Mouse (Mus musculus) heart, adult 2 months (tissue): ENCODE results near the gene Gbe1. TPM values are rescaled to one million over a fixed set of nuclear protein-coding genes. Genes with fewer than 3 reads are reported as not detected.

ENCODE experiments used
- DNase-seq, 2 experiments: peaks; one replicate each; pipeline ENCODE4 v3.0.0; 2021
- H3K27ac ChIP-seq: fragments of 200-600 bp; 2 replicates; pipeline ENCODE4 v1.8.1; 2022
- H3K27me3 ChIP-seq: fragments of 200-500 bp; 2 replicates; pipeline ENCODE4 v1.6.1; 2012; ENCODE audit warnings: mild to moderate bottlenecking, low read length, inconsistent platforms, mixed read lengths; ENCODE audit not compliant: control insufficient read depth, insufficient read depth
- H3K36me3 ChIP-seq: fragments of 200-500 bp; 2 replicates; pipeline ENCODE4 v1.6.1; 2012; ENCODE audit warnings: low read length, inconsistent platforms; ENCODE audit not compliant: control insufficient read depth, insufficient read depth
- H3K4me1 ChIP-seq: fragments of 200-500 bp; 2 replicates; pipeline ENCODE4 v1.6.1; 2011; ENCODE audit warnings: low read length; ENCODE audit not compliant: control insufficient read depth, insufficient read depth
- H3K4me3 ChIP-seq: fragments of 200-600 bp; 2 replicates; pipeline ENCODE4 v1.8.1; 2022
- H3K79me2 ChIP-seq: fragments of 200-500 bp; replicated peaks from 2 replicates; pipeline ENCODE4 v1.6.1; 2012; ENCODE audit warnings: mild to moderate bottlenecking, inconsistent platforms, low read length, moderate library complexity, mixed read lengths; ENCODE audit not compliant: control insufficient read depth, insufficient read depth
- H3K9ac ChIP-seq: fragments of 200-500 bp; 2 replicates; pipeline ENCODE4 v1.6.1; 2012; ENCODE audit warnings: low read depth, mild to moderate bottlenecking, control low read depth, inconsistent platforms, low read length, mixed read lengths
- CTCF ChIP-seq: fragments of 200-600 bp; IDR thresholded peaks from 2 replicates; pipeline ENCODE4 v1.8.1; 2022; ENCODE audit warnings: antibody characterized with exemption, mild to moderate bottlenecking, moderate library complexity
- EP300 ChIP-seq: fragments of 200-500 bp; IDR thresholded peaks from 2 replicates; pipeline ENCODE4 v1.6.1; 2011; ENCODE audit warnings: low read depth, low read length, control low read depth; ENCODE audit not compliant: insufficient read depth
- POLR2A ChIP-seq: fragments of 200-500 bp; IDR thresholded peaks from 2 replicates; pipeline ENCODE4 v1.6.1; 2011; ENCODE audit warnings: mild to moderate bottlenecking, low read depth, low read length, control low read depth; ENCODE audit not compliant: insufficient read depth
- WGBS: fragments of 180-500 bp; shearing (Covaris S2); methylation state at CpG from one replicate; pipeline ENCODE4 v1.1.7; 2018; 5-methylcytosine and 5-hydroxymethylcytosine counted together
- intact Hi-C: fragments of 180-260 bp; cut with DNase I; formaldehyde crosslinking; loops from one replicate; pipeline ENCODE4 v1.15.1; 2025
- polyA plus RNA-seq: library from polyadenylated mRNA; depleted of rRNA; stranded (reverse); fragments of >200 nt; gene quantifications from 2 replicates; pipeline ENCODE4 v1.2.3, GENCODE M21; 2012
- total RNA-seq, 2 experiments: library from RNA; stranded (reverse); gene quantifications; 2 replicates each; pipeline ENCODE4 v1.2.3; 2021

The Gbe1 gene
- total and polyA plus RNA-seq, 3 experiments, result 28.5 to 46.6 (median 43.9) TPM

DNA sequence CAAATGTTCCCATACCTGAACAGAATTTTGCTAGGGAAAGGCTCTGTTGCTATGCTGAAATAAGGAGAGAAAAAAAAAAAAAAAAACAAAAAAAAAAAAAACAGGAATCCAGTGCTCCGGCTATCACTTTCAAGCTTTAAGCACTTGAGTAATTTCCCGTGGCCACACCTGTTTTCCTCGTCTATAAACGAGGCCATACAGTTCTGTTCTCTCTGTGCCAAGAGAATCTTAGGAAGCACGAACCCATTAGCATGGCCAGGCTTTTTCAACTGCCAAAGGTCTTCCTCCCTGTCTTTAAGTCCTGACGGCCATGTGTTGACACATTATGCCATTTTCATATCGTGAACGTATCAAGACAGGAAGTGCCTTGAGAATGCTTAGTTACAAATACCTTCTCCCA, 248.8 kb downstream of the Gbe1 start:
- no peaks in the 10 kb centered on the region for H3K36me3 ChIP-seq
- intact Hi-C loops, result loop anchor here (10.0 kb wide), 1 partner anchor 248 kb away; the partner anchor contains the start of gene Gbe1
- no peak for DNase-seq
- H3K79me2 ChIP-seq, result no peaks in the 10 kb centered on the region
- TF ChIP-seq POLR2A (no peak), EP300 (no peak), CTCF (no peak)
- no peak overlapping the region for H3K9ac ChIP-seq
- H3K27ac ChIP-seq, result no peak overlapping the region
- no peaks in the 10 kb centered on the region for H3K27me3 ChIP-seq
- H3K4me3 ChIP-seq, result no peak overlapping the region
- peaks cover 2% of the 10 kb centered on the region for H3K4me1 ChIP-seq
- 46% methylated on average over 8 of the region's 8 CpGs for WGBS

DNA sequence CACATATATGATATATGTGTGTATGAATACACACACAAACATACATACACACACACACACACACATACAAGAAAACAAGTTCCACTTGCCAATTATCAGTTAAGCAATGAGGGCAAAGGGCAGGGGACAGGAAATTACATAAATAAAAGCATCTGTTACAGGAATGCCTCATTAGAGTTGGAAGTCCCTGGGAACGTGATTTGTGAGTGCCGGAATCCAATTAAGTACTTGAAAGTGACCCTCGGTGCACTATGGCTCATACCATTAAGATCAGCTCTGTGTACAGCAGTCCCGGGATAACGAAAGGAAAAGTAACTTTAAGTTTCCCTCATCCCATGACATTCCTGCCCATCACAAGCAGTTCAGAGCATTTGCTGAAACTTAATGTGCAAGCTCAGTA, 249.7 kb downstream of the Gbe1 start:
- 60% methylated on average over 5 of the region's 5 CpGs for WGBS
- Histone ChIP-seq H3K36me3 (no peaks in the 10 kb centered on the region), H3K27ac (no peak overlapping the region), H3K27me3 (no peaks in the 10 kb centered on the region), H3K79me2 (no peaks in the 10 kb centered on the region), H3K9ac (no peak overlapping the region), H3K4me1 (peaks cover 2% of the 10 kb centered on the region), H3K4me3 (no peak overlapping the region)
- DNase-seq, result no peak
- intact Hi-C loops, result loop anchor here (10.0 kb wide), 1 partner anchor 249 kb away; the partner anchor contains the start of gene Gbe1
- TF ChIP-seq CTCF (no peak), EP300 (no peak), POLR2A (no peak)

DNA sequence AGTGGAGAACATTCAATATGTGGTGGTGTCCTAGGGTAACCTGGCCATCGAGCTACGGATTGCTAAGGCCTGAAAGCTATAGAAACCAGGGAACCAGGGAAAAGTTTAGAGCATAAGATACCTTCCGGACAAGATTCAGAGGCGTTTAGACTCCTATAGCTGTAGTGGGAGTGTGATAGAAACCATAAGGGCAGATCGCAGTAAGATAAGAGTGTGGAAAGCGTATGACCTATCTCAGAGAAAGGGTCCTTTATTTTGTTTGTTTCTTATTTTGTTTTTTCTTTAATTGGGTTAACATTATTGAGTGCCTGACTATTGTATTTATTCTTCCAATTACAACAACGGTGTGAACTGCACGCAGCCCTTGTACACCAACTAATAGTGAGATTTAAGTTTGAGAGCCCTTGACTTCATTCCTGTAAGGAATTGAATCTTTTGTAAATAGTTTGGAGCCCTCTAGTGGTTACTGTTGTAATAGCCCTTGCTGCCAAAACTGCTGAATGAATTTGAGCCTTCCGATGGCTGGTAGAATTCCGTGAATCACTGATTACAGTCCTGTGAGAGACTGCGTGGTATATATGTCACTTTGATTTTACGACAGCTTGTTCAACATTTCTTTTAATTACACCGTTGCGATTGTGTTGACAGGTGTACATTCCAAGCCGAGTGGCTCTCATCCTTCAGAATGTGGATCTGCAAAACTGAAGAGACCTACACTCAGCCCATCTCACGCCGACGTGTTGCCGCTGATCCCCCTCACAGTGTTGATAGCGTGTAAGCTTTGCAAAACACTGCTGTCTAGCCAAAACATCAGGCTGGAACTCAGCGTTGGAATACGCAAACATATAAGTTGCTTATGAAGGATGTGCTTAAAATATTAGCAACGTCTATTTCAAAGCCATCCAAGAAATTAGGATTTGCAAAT, 254.9 kb downstream of the Gbe1 start:
- Histone ChIP-seq H3K27me3 (no peaks in the 10 kb centered on the region), H3K4me3 (no peak overlapping the region)
- intact Hi-C loops, result loop anchor here (10.0 kb wide), 1 partner anchor 254 kb away; the partner anchor contains the start of gene Gbe1

DNA sequence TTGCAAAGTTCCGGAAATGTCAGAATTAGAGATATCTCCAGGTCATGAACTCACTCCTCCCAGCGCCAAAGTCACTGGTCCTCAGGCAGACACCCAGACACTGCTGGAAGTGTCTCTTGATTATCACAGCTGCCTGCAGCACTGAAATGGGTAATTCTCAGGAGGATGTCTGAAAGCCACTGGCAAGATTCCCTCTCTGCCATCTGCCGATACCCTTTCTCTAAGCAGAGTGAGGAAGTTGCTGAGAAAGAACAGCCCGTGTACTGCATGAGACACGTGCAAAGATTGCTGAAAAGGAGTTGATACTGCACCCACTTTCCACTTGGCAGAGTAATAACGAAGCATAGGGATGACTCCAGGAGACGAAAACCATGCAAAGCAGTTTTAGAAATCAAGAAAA, 272.2 kb downstream of the Gbe1 start:
- WGBS, result no CpG with 5 or more reads among the region's 7 CpGs
- intact Hi-C loops, result no loop called here
- no peaks in the 10 kb centered on the region; the same call in 1 of the 2 replicates for H3K4me1 ChIP-seq
- H3K79me2 ChIP-seq, result no peaks in the 10 kb centered on the region
- H3K27me3 ChIP-seq, result no peaks in the 10 kb centered on the region
- TF ChIP-seq CTCF, result no peak
- TF ChIP-seq EP300, result no peak
- TF ChIP-seq POLR2A, result no peak
- no peak overlapping the region for H3K27ac ChIP-seq
- peak in 1 of 2 experiments; percentile 9 for DNase-seq
- H3K9ac ChIP-seq, result no peak overlapping the region
- no peak overlapping the region for H3K4me3 ChIP-seq
- no peaks in the 10 kb centered on the region for H3K36me3 ChIP-seq

More for the DNA sequence above, 254.9 kb downstream of the Gbe1 start:
- Histone ChIP-seq H3K36me3 (no peaks in the 10 kb centered on the region), H3K9ac (no peak overlapping the region), H3K79me2 (no peaks in the 10 kb centered on the region), H3K4me1 (no peaks in the 10 kb centered on the region), H3K27ac (no peak overlapping the region)
- TF ChIP-seq CTCF (peak; percentile 87), POLR2A (no peak)
- 47% methylated on average over 23 of the region's 23 CpGs for WGBS
- DNase-seq, result no peak

DNA sequence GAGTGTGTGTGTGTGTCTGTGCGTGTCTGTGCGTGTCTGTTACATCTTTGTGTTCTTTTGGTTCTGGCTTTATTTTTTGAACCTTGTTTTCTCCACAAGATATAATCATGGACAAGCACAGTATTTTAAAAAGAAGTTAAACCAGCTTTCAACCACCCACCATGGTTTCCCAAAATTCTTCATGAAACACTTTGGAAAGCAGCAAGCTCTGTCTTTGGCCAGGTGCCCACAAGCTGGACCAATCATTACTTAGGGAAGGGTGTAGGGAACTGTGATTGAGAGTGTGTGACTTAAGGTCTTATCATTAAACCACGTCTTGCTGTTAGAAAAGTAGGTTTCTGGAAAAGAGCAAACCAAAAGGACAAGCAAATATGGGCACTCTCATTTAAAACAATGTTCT, 288.6 kb downstream of the Gbe1 start:
- H3K79me2 ChIP-seq, result no peaks in the 10 kb centered on the region
- no peaks in the 10 kb centered on the region for H3K27me3 ChIP-seq
- no peak overlapping the region for H3K9ac ChIP-seq
- DNase-seq, result no peak
- intact Hi-C loops, result no loop called here
- TF ChIP-seq POLR2A, result no peak
- TF ChIP-seq CTCF, result no peak
- TF ChIP-seq EP300, result no peak
- H3K4me3 ChIP-seq, result no peak overlapping the region
- H3K36me3 ChIP-seq, result no peaks in the 10 kb centered on the region
- no peak overlapping the region for H3K27ac ChIP-seq
- no peaks in the 10 kb centered on the region for H3K4me1 ChIP-seq
- WGBS, result 74% methylated on average over 3 of the region's 3 CpGs

DNA sequence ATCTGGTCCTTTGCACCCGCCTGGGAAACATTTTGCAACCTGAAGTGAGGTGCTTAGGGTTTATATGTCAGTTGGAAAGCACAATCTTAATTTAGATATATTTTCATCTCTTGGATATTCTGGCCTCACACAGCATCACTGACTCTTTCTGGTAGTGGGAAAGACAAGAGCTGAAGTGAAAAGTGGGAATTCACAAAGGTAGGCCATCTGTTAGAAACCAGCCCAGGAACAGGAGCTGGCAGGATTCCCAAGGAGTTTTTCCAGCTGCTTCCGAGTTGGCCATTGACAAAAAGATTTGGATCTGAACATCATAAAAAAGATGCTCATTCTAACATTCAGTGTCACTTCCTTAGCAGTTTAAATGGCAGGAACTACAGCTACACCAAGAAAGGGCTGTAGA, 294.6 kb downstream of the Gbe1 start:
- intact Hi-C loops, result no loop called here
- Histone ChIP-seq H3K36me3 (no peaks in the 10 kb centered on the region), H3K27me3 (no peaks in the 10 kb centered on the region), H3K79me2 (no peaks in the 10 kb centered on the region), H3K4me1 (no peaks in the 10 kb centered on the region), H3K27ac (no peak overlapping the region), H3K9ac (no peak overlapping the region), H3K4me3 (no peak overlapping the region)
- no peak for DNase-seq
- 62% methylated on average over 2 of the region's 2 CpGs for whole genome bisulfite sequencing
- TF ChIP-seq EP300 (no peak), POLR2A (no peak)
